Mouse (Mus musculus) layer of hippocampus, postnatal 36 days (tissue): ENCODE results near the gene Plxnb1. TPM values are rescaled to one million over a fixed set of nuclear protein-coding genes. Genes with fewer than 3 reads are reported as not detected.
A peak's percentile ranks its signal among the peaks of the same experiment; 100 is the strongest.
"Not testable (repeated sequence)": the region's sequence is repeated elsewhere in the genome, so short reads cannot be mapped to it uniquely, and the experiment has no call there.

Experiments used
- DNase-seq, 2 experiments: peaks; one replicate each; pipeline ENCODE4 v3.0.0; 2022
- total RNA-seq, 2 experiments: library from RNA; stranded (reverse); gene quantifications; 2 replicates each; pipeline ENCODE4 v1.2.3; 2021

Plxnb1 gene
- total RNA-seq, 2 experiments from 2014 or later: 79.7 to 88.6 TPM

DNA sequence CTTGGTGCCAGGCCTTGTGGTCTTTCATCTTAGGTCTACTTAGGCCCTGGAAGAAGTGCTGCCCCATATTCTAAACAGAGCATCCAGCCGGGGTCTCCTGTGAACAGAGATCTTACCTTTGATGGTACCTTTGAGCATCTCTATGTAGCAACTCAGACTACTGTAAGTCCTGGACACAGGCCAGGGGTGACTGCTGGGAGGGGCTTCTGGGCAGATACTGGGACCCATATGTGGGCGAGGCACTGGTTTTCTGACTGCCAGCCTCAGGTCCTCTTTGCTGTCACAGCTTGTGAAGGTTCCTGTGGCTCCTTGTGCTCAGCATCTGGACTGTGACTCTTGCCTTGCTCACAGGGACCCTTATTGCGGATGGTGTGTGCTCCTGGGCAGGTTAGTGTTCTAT is 7.4 kb downstream of the Plxnb1 start:
- DNase-seq: no peak

- no peak for DNase-seq
These were observed 8.1 kb downstream of the Plxnb1 start for GRCm38 (mm10) chr9:109103250-109103649.

- DNase-seq: no peak
These were observed 8.9 kb downstream of the Plxnb1 start for GRCm38 (mm10) chr9:109104083-109104482.

GRCm38 (mm10) chr9:109105011-109105410 is 9.8 kb downstream of the Plxnb1 start:
- peak; percentile 35 to 53 for DNase-seq

DNA sequence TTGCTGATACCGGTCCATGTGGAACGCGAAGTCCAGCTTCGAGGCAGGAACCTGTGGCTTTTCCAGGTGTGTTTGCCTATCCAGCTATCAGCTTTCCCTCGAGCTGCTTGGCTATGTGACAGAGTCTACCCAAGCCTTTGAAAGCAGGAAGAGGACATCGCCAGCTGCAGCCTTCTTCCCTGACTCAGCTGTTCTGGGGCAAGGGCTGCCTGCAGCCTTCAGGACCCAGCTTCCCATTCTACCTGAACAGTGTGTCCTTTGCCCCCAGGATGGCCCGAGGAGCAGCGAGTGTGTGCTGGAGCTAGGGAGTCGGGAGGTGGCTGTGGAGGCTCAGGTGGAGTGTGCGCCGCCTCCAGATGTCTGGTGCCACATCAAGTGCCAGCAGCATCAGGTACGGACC is 10.5 kb downstream of the Plxnb1 start:
- DNase-seq: no peak

GRCm38 (mm10) chr9:109107341-109107740 is 12.2 kb downstream of the Plxnb1 start:
- DNase-seq: no peak

- DNase-seq: no peak
These were observed 15.1 kb downstream of the Plxnb1 start for GRCm38 (mm10) chr9:109110240-109110639.

GRCm38 (mm10) chr9:109111101-109111500 is 15.9 kb downstream of the Plxnb1 start:
- DNase-seq: no peak

- DNase-seq: no peak
These were observed 16.4 kb downstream of the Plxnb1 start for GRCm38 (mm10) chr9:109111591-109111990.

DNA sequence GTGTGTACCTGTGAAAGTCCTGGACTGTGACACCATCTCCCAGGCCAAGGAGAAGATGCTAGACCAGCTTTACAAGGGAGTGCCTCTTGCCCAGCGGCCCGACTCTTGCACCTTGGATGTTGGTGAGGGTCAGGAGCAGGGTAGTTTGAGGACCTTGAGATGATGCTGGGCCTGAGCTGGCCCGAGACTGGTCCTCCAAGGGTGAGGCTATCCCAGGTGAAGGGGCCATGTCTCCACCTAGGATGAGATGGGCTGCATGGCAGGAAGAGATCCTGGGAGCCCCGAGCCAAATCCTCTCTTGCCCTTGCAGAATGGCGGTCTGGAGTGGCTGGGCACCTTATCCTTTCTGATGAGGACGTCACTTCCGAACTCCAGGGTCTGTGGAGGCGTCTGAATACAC is 18.1 kb downstream of the Plxnb1 start:
- no peak for DNase-seq

DNA sequence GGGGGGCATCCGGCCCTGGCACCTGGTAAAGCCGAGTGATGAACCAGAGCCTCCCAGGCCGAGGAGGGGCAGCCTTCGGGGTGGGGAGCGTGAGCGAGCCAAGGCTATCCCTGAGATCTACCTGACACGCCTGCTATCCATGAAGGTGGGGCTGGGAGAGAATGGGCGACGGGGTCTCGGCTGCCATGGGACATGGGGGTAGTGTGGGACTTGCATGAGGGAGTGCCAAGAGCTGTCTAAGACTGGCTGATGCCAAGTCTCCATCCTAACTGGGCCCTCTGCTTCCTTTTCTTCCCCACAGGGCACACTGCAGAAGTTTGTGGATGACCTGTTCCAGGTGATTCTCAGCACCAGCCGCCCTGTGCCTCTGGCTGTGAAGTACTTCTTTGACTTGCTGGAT is 19.1 kb downstream of the Plxnb1 start:
- DNase-seq: no peak

DNA sequence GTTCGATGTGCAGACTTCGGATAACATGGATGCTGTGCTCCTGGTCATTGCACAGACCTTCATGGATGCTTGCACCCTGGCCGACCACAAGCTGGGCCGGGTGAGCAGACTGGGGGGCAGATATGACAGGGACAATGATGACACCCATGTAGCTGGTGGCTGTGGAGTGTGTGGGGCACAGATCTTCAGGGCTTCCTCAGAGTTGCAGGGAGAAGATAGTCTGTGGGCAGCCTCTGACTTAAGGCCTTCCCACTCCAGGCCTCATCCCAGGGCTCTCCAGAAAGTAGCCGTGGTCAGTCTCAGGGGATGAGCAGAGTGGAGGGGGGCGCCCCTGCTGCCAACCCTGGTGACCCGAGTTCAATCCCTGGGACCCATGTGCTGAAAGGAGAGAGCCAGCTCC is 19.7 kb downstream of the Plxnb1 start:
- no peak for DNase-seq

- no peak for DNase-seq
These were observed 21.0 kb downstream of the Plxnb1 start for GRCm38 (mm10) chr9:109116205-109116604.

GRCm38 (mm10) chr9:109118106-109118505 is 22.9 kb downstream of the Plxnb1 start:
- DNase-seq: no peak

- no peak for DNase-seq
These were observed 24.4 kb downstream of the Plxnb1 start for GRCm38 (mm10) chr9:109119571-109119970.

- DNase-seq: no peak
These were observed 25.8 kb downstream of the Plxnb1 start for GRCm38 (mm10) chr9:109120956-109121355.

GRCm38 (mm10) chr9:109122553-109123085 is 27.4 kb downstream of the Plxnb1 start:
- DNase-seq: peak in 1 of 2 experiments; percentile 26

DNA sequence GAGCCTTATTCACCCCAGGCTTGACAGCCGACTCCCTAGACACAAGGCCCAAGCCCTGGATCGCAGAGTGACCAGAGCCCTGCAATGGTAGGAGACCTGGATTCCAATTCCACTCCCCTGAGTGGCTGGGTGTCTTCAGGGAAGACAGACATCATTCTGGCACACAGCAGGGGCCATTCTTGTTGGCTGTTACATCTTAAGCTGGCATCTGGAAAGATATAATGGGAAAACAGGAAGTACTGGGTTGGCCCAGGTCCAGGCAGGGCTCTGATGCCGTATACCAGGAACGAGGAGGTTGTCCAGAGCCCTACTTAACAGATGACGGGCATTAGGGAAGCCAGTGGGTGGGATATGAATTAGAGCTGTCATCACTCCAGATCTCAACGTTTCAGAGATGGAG is 28.1 kb downstream of the Plxnb1 start:
- DNase-seq: no peak

GRCm38 (mm10) chr9:109124164-109124563 is 29.0 kb downstream of the Plxnb1 start:
- DNase-seq: no peak

DNA sequence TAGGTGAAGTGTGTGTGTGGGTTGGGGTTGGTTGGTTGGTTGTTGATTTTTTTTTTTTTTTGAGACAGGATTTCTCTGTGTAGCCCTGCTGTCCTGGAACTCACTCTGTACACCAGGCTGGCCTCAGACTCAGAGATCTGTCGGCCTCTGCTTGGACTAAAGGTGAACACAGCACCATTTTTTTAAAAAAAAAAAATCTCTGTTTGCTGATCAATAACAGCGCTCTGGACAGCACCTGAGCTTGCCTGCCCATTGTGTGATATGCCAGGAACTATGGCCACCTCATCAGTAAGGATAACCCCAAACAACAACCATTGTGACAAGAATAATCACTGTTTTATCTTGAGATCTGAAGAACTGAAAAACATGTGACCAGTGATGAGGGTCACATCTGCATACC is 29.9 kb downstream of the Plxnb1 start:
- DNase-seq: no peak

DNA sequence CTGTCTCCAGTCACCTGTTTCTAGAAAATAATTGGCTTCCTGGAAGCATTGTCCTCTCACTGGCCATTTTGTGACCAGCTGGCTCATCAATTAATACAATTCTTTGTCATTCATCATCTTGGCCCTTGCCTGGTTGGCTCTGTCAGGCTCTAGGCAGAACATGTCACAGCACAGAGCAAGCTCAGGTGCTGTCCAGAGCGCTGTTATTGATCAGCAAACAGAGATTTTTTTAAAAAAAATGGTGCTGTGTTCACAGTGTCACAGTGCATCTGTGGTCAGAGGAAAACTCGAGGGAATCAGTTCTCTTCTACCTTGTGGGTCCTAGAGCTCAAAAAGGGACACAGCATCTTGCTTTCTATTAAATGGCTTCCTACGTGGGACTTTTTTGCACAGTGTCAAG is 30.3 kb downstream of the Plxnb1 start:
- DNase-seq: no peak

- no peak for DNase-seq
These were observed 31.9 kb downstream of the Plxnb1 start for GRCm38 (mm10) chr9:109127076-109127475.

DNA sequence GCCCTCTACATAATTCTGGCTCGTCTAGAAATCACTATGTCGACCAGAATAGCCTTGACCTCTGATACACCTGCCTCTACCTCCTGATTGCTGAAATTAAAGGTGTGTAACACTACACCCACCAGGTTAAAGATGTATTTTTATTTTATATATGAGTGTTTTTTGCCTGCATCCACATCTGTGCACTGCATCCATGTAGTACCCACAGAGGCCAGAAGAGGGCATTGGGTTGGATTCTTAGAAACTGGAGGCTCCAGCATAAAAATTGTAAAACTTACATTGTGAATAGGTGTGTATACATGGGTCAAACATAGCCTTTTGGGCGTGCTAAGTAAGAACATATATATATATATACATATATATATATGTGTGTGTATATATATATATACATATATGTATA is 33.0 kb downstream of the Plxnb1 start:
- no peak for DNase-seq

- DNase-seq: no peak
These were observed 34.9 kb downstream of the Plxnb1 start for GRCm38 (mm10) chr9:109130076-109130475.

- DNase-seq: not testable (repeated sequence)
These were observed 45.2 kb downstream of the Plxnb1 start for GRCm38 (mm10) chr9:109140414-109140813.
